Mouse (Mus musculus) limb, embryonic 14.5 days (tissue): ENCODE measurements around the gene Gm12166. TPM values are rescaled to one million over a fixed set of nuclear protein-coding genes. Genes with fewer than 3 reads are reported as not detected.

Source experiments
- ATAC-seq: fragments of 200-750 bp; cut with Nextera tagmentation; 2 replicates; pipeline ENCODE4 v1.8.0; 2017; ENCODE audit warnings: low read depth, moderate number of reproducible peaks, moderate TSS enrichment; ENCODE audit not compliant: low FRiP score
- DNase-seq: peaks from one replicate; pipeline ENCODE4 v3.0.0-alpha.2; 2015; ENCODE audit warnings: low spot score
- H3K27ac ChIP-seq: fragments of 300-500 bp; sonication (generic); replicated peaks from 2 replicates; pipeline ENCODE4 v1.5.1; 2014; ENCODE audit warnings: low read depth, mild to moderate bottlenecking, low read length, moderate library complexity, mixed read lengths
- H3K27me3 ChIP-seq: fragments of 300-500 bp; sonication (generic); 2 replicates; pipeline ENCODE4 v1.6.1; 2014; ENCODE audit warnings: low read length, mixed read lengths; ENCODE audit not compliant: control insufficient read depth, insufficient read depth
- H3K36me3 ChIP-seq: fragments of 300-500 bp; sonication (generic); 2 replicates; pipeline ENCODE4 v1.6.1; 2014; ENCODE audit warnings: mild to moderate bottlenecking, low read length, moderate library complexity, mixed read lengths; ENCODE audit not compliant: control insufficient read depth, insufficient read depth
- H3K4me1 ChIP-seq: fragments of 300-500 bp; sonication (generic); 2 replicates; pipeline ENCODE4 v1.6.1; 2014; ENCODE audit warnings: antibody characterized with exemption, low read length, mixed read lengths; ENCODE audit not compliant: control insufficient read depth, insufficient read depth
- H3K4me2 ChIP-seq: fragments of 300-500 bp; sonication (generic); replicated peaks from 2 replicates; pipeline ENCODE4 v1.6.1; 2014; ENCODE audit warnings: low read depth, mild to moderate bottlenecking, low read length, moderate library complexity; ENCODE audit not compliant: severe bottlenecking
- H3K4me3 ChIP-seq: fragments of 300-500 bp; sonication (generic); replicated peaks from 2 replicates; pipeline ENCODE4 v1.5.1; 2014; ENCODE audit warnings: low read length
- H3K9ac ChIP-seq: fragments of 300-500 bp; sonication (generic); 2 replicates; pipeline ENCODE4 v1.6.1; 2014; ENCODE audit warnings: mild to moderate bottlenecking, low read depth, low read length, moderate library complexity; ENCODE audit not compliant: severe bottlenecking
- H3K9me3 ChIP-seq: fragments of 300-500 bp; sonication (generic); 2 replicates; pipeline ENCODE4 v1.6.1; 2016; ENCODE audit warnings: low read length; ENCODE audit not compliant: control insufficient read depth
- POLR2A ChIP-seq: fragments of 200-500 bp; IDR thresholded peaks from 2 replicates; pipeline ENCODE4 v1.8.0; 2012; ENCODE audit warnings: inconsistent platforms, mild to moderate bottlenecking, moderate library complexity, borderline replicate concordance; ENCODE audit not compliant: insufficient read depth, insufficient read length; ENCODE audit errors: extremely low read depth
- WGBS: fragments of 180-500 bp; shearing (Covaris S2); extraction: QIAGEN DNeasy Blood & Tissue Kit; methylation state at CpG from one replicate; pipeline ENCODE4 v1.1.7; 2014; 5-methylcytosine and 5-hydroxymethylcytosine counted together
- polyA plus RNA-seq, 2 experiments: library from polyadenylated mRNA; depleted of rRNA in 1 of 2; stranded (reverse) in 1 of 2; unstranded in 1 of 2; fragments of >200 nt; fragmentation: Nextera tagmentation in 1 of 2; extraction: Ambion mirVana in 1 of 2; gene quantifications; 2 replicates each; pipeline versions ENCODE4 v1.2.1 to v1.2.3; 2012 to 2014

Gm12166 gene
- polyA plus RNA-seq, 2 experiments: 4.7 to 4.8 TPM

GRCm38 (mm10) chr11:46077304-46077703 is 25.2 kb upstream of the Gm12166 start:
- no peaks in the 10 kb centered on the region for H3K9me3 ChIP-seq
- no peak overlapping the region for H3K9ac ChIP-seq

GRCm38 (mm10) chr11:46076442-46077158 is 24.5 kb upstream of the Gm12166 start:
- H3K27ac ChIP-seq: no peak overlapping the region
- no peak overlapping the region for H3K4me2 ChIP-seq
- peaks cover 25% of the 10 kb centered on the region for H3K4me1 ChIP-seq
- H3K4me3 ChIP-seq: no peak overlapping the region
- DNase-seq (no peak), ATAC-seq (no peak)
- 86% methylated on average over 11 of the region's 11 CpGs for WGBS
- no peak overlapping the region for H3K9ac ChIP-seq
- H3K36me3 ChIP-seq: peaks cover 18% of the 10 kb centered on the region
- H3K9me3 ChIP-seq: no peaks in the 10 kb centered on the region
- no peaks in the 10 kb centered on the region for H3K27me3 ChIP-seq
- TF ChIP-seq POLR2A: no peak

More at GRCm38 (mm10) chr11:46077304-46077703, 25.2 kb upstream of the Gm12166 start:
- Histone ChIP-seq H3K27ac (no peak overlapping the region), H3K36me3 (peaks cover 15% of the 10 kb centered on the region), H3K27me3 (no peaks in the 10 kb centered on the region), H3K4me1 (peaks cover 20% of the 10 kb centered on the region), H3K4me3 (no peak overlapping the region), H3K4me2 (no peak overlapping the region)
- TF ChIP-seq POLR2A: no peak
- DNase-seq (no peak), ATAC-seq (no peak)
- WGBS: 92% methylated on average over 5 of the region's 5 CpGs

GRCm38 (mm10) chr11:46075507-46075906 is 23.4 kb upstream of the Gm12166 start:
- ATAC-seq (no peak), DNase-seq (no peak)
- Histone ChIP-seq H3K9ac (no peak overlapping the region), H3K9me3 (no peaks in the 10 kb centered on the region), H3K4me1 (peaks cover 32% of the 10 kb centered on the region), H3K4me3 (no peak overlapping the region), H3K27ac (no peak overlapping the region), H3K27me3 (no peaks in the 10 kb centered on the region), H3K4me2 (no peak overlapping the region), H3K36me3 (peaks cover 21% of the 10 kb centered on the region)
- 89% methylated on average over 3 of the region's 3 CpGs for WGBS
- TF ChIP-seq POLR2A: no peak

GRCm38 (mm10) chr11:46073850-46074688 is 21.9 kb upstream of the Gm12166 start:
- H3K4me1 ChIP-seq: peaks cover 46% of the 10 kb centered on the region
- no peak overlapping the region for H3K4me3 ChIP-seq
- H3K36me3 ChIP-seq: peaks cover 20% of the 10 kb centered on the region
- no peaks in the 10 kb centered on the region for H3K27me3 ChIP-seq
- no peaks in the 10 kb centered on the region for H3K9me3 ChIP-seq
- DNase-seq (no peak), ATAC-seq (no peak)
- peak overlapping the region; percentile 65 for H3K27ac ChIP-seq
- no peak overlapping the region for H3K4me2 ChIP-seq
- 80% methylated on average over 16 of the region's 17 CpGs for WGBS
- TF ChIP-seq POLR2A: no peak
- no peak overlapping the region for H3K9ac ChIP-seq

GRCm38 (mm10) chr11:46073061-46073849 is 21.1 kb upstream of the Gm12166 start:
- DNase-seq (peak; percentile 71), ATAC-seq (peak; percentile 56)
- peaks cover 13% of the 10 kb centered on the region for H3K36me3 ChIP-seq
- peak overlapping the region; percentile 65 for H3K27ac ChIP-seq
- no peaks in the 10 kb centered on the region for H3K27me3 ChIP-seq
- H3K4me2 ChIP-seq: 0 out of 2 replicates have a peak overlapping the region, but pooled peaks have one; percentile 14
- H3K9me3 ChIP-seq: no peaks in the 10 kb centered on the region
- 34% methylated on average over 15 of the region's 15 CpGs for WGBS
- H3K4me3 ChIP-seq: no peak overlapping the region
- 0 out of 2 replicates have a peak overlapping the region, but pooled peaks have one; percentile 3 for H3K9ac ChIP-seq
- TF ChIP-seq POLR2A: no peak
- peaks cover 51% of the 10 kb centered on the region for H3K4me1 ChIP-seq
